Mouse (Mus musculus): Measurements from ENCODE around the gene Slc35b2. TPM values are rescaled to one million over a fixed set of nuclear protein-coding genes. Genes with fewer than 3 reads are reported as not detected.
A peak's percentile ranks its signal among the peaks of the same experiment; 100 is the strongest.

The Slc35b2 gene
- polyA plus RNA-seq, 1 experiment from 2014 or later: 110 TPM

DNA sequence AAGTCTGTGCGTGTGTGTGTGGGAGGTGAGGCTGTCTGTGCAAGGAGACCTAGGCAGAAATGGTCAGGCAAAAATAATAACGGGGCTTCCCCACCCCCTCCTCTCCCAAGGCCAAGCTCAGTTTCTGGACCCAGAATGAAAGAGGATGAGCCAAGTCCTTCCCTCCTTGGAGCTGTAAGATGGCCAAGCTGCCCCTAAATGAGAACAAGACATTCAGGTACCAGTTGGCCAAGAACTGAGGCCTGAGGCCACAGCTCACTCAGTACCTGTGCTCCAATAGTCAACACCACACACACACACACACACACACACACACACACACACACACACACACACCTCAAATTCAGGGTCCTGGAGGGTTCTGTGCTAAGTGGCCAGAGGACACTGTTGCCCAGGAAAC, 21.0 kb upstream of the Slc35b2 start:
- Histone ChIP-seq H3K4me1 (replicated peaks; ENCODE audit: control insufficient read depth, insufficient read depth, low read length) (peaks cover 9% of the 10 kb centered on the region), H3K9ac (ENCODE audit: low read depth, low read length) (no peak overlapping the region), H3K9me3 (ENCODE audit: control insufficient read depth, low read length) (no peaks in the 10 kb centered on the region), H3K27me3 (replicated peaks; ENCODE audit: control insufficient read depth, insufficient read depth, low read length) (peaks cover 99% of the 10 kb centered on the region), H3K4me2 (no peak overlapping the region), H3K27ac (ENCODE audit: low read depth, low read length) (no peak overlapping the region), H3K36me3 (ENCODE audit: control insufficient read depth, insufficient read depth, low read length) (no peaks in the 10 kb centered on the region), H3K4me3 (ENCODE audit: low read depth, low read length) (no peak overlapping the region)
- ATAC-seq (replicated peaks; ENCODE audit: low FRiP score) (no peak), DNase-seq (ENCODE audit: low spot score) (no peak)
- 61% methylated on average over 2 of the region's 2 CpGs for WGBS

- Histone ChIP-seq H3K27ac (ENCODE audit: low read depth, low read length) (no peak overlapping the region), H3K9me3 (ENCODE audit: control insufficient read depth, low read length) (no peaks in the 10 kb centered on the region), H3K9ac (ENCODE audit: low read depth, low read length) (no peak overlapping the region), H3K4me2 (no peak overlapping the region), H3K27me3 (replicated peaks; ENCODE audit: control insufficient read depth, insufficient read depth, low read length) (peaks cover 99% of the 10 kb centered on the region), H3K4me1 (replicated peaks; ENCODE audit: control insufficient read depth, insufficient read depth, low read length) (peaks cover 10% of the 10 kb centered on the region), H3K36me3 (ENCODE audit: control insufficient read depth, insufficient read depth, low read length) (no peaks in the 10 kb centered on the region), H3K4me3 (ENCODE audit: low read depth, low read length) (no peak overlapping the region)
- ATAC-seq (replicated peaks; ENCODE audit: low FRiP score): no peak
- WGBS: 7% methylated on average over 1 of the region's 1 CpGs
- no peak for DNase-seq (ENCODE audit: low spot score)
Measured at GRCm38 (mm10) chr17:45543115-45543514, 20.6 kb upstream of the Slc35b2 start.

DNA sequence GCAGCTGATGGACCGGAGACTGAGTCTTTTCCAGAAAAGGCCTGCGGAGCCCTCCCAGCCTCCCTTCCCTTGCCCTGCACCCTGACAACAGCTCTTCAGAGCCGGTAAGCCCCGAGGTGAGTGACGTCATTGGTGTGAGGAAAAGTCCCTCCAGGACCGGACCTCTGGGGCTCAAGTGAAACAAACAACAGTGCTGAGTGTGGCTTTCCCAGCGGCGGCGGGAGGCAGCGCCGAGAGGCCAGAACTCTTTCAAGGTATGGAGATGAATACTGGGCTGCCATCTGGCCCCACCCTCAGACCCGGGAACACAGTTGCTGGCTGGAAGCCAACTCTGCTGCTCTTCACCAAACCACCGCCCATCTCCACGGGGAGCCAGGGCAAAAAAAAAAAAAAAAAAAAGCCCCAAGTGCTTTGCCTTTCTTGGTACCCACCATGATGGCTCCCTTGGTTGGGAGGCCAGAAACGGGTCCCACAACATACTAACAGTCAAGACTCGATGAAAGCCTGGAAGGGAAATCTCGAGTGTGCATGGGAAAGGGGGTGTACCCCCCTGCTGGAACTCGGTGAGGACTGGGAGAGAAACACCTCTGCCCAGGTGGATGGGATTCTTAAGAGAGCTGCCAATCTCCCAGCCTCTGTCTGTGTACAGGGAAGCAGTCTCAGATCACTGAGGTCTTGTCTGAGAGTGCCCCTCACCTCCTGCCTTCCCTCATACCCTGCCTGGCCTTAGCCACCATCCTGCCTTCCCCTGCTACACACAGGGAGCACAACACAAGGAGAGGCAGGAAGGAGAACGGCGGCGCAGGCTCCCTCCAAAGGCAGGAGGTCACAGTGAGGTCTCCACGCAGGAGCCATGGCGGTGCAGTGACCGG, 19.4 kb upstream of the Slc35b2 start:
- ATAC-seq (replicated peaks; ENCODE audit: low FRiP score) (no peak), DNase-seq (ENCODE audit: low spot score) (no peak)
- Histone ChIP-seq H3K27ac (ENCODE audit: low read depth, low read length) (no peak overlapping the region), H3K9me3 (ENCODE audit: control insufficient read depth, low read length) (no peaks in the 10 kb centered on the region), H3K4me3 (ENCODE audit: low read depth, low read length) (peak overlapping the region; percentile 5; the same call in 1 of the 2 replicates), H3K36me3 (ENCODE audit: control insufficient read depth, insufficient read depth, low read length) (no peaks in the 10 kb centered on the region), H3K4me2 (no peak overlapping the region; the same call in 1 of the 2 replicates), H3K27me3 (replicated peaks; ENCODE audit: control insufficient read depth, insufficient read depth, low read length) (peaks cover 99% of the 10 kb centered on the region), H3K4me1 (replicated peaks; ENCODE audit: control insufficient read depth, insufficient read depth, low read length) (peaks cover 16% of the 10 kb centered on the region), H3K9ac (ENCODE audit: low read depth, low read length) (no peak overlapping the region)
- WGBS: 7% methylated on average over 24 of the region's 24 CpGs

DNA sequence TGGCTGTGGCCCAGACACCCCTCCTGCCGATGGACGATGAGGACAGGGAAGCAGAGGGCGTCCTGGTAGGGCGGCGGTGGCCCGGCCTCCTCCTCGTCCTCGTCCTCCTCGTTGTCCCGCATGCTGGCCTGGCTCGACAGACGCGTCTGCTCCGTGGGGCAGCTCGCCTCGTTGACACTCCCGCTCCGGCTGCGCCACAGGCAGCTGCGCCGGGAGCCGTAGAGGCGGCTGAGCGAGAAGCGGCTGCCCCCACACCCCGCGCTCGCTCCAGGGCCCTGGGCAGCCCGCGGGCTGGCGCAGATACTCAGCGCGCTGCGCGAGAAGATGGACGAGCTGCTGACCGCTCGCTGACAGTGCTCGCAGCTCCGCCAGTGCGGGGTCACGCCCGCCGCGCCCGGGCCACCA, 18.8 kb upstream of the Slc35b2 start:
- Histone ChIP-seq H3K4me1 (replicated peaks; ENCODE audit: control insufficient read depth, insufficient read depth, low read length) (peaks cover 17% of the 10 kb centered on the region), H3K4me3 (ENCODE audit: low read depth, low read length) (peak overlapping the region; percentile 31; the same call in 1 of the 2 replicates), H3K27ac (ENCODE audit: low read depth, low read length) (no peak overlapping the region), H3K4me2 (peak overlapping the region; percentile 54), H3K9ac (ENCODE audit: low read depth, low read length) (no peak overlapping the region), H3K27me3 (replicated peaks; ENCODE audit: control insufficient read depth, insufficient read depth, low read length) (peaks cover 99% of the 10 kb centered on the region), H3K36me3 (ENCODE audit: control insufficient read depth, insufficient read depth, low read length) (no peaks in the 10 kb centered on the region), H3K9me3 (ENCODE audit: control insufficient read depth, low read length) (no peaks in the 10 kb centered on the region)
- no peak for DNase-seq (ENCODE audit: low spot score)
- ATAC-seq (replicated peaks; ENCODE audit: low FRiP score): no peak
- 3% methylated on average over 41 of the region's 46 CpGs for WGBS

- Histone ChIP-seq H3K9me3 (ENCODE audit: control insufficient read depth, low read length) (no peaks in the 10 kb centered on the region), H3K27ac (ENCODE audit: low read depth, low read length) (no peak overlapping the region), H3K9ac (ENCODE audit: low read depth, low read length) (no peak overlapping the region), H3K4me1 (replicated peaks; ENCODE audit: control insufficient read depth, insufficient read depth, low read length) (peaks cover 17% of the 10 kb centered on the region), H3K4me3 (ENCODE audit: low read depth, low read length) (peak overlapping the region; percentile 31), H3K27me3 (replicated peaks; ENCODE audit: control insufficient read depth, insufficient read depth, low read length) (peaks cover 99% of the 10 kb centered on the region), H3K4me2 (peak overlapping the region; percentile 54), H3K36me3 (ENCODE audit: control insufficient read depth, insufficient read depth, low read length) (no peaks in the 10 kb centered on the region)
- 5% methylated on average over 74 of the region's 74 CpGs for WGBS
- DNase-seq (ENCODE audit: low spot score) (no peak), ATAC-seq (replicated peaks; ENCODE audit: low FRiP score) (no peak)
Measured at GRCm38 (mm10) chr17:45545278-45545961, 18.3 kb upstream of the Slc35b2 start.

- ATAC-seq (replicated peaks; ENCODE audit: low FRiP score) (no peak), DNase-seq (ENCODE audit: low spot score) (no peak)
- H3K36me3 ChIP-seq (ENCODE audit: control insufficient read depth, insufficient read depth, low read length): no peaks in the 10 kb centered on the region
- peaks cover 20% of the 10 kb centered on the region for H3K4me1 ChIP-seq (replicated peaks; ENCODE audit: control insufficient read depth, insufficient read depth, low read length)
- H3K27me3 ChIP-seq (replicated peaks; ENCODE audit: control insufficient read depth, insufficient read depth, low read length): peaks cover 97% of the 10 kb centered on the region
- H3K4me2 ChIP-seq: no peak overlapping the region
- no peaks in the 10 kb centered on the region for H3K9me3 ChIP-seq (ENCODE audit: control insufficient read depth, low read length)
- no peak overlapping the region for H3K9ac ChIP-seq (ENCODE audit: low read depth, low read length)
- no peak overlapping the region for H3K27ac ChIP-seq (ENCODE audit: low read depth, low read length)
- 59% methylated on average over 16 of the region's 16 CpGs for WGBS
- no peak overlapping the region for H3K4me3 ChIP-seq (ENCODE audit: low read depth, low read length)
Measured at GRCm38 (mm10) chr17:45546941-45547340, 16.7 kb upstream of the Slc35b2 start.

DNA sequence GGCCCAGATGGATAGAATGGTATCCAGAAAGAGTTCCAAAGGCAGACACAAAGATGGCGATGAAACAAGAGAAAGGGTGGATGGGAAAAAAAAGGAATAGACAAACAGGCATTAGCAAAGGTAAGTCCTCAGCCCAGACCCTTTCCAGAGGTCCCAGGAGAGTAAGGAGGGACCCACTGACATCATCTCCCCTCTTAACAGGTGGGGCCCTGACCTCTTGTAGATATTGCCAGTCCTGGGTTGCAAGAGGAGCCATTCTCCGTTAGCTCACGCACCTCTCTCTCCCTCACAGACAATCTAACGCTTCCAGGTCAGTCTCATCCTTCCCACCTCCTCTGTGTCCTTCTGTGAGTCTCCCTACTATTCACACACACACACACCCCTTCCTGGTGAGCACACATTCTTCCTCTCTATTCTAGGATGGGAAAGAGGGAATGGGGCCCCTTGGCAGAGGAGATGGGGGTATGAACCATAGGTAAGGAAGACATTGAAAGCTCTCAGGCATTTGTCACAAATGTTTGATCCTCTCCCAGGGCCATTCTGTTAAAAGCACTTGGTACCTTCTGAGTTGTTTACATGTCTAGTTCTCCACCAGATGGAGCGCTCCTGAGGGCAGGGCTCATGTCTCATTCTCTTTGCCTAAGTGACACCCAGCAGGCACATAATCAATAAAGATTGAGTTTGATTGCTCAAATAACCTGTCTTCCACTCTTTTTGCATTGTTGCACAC, 16.0 kb upstream of the Slc35b2 start:
- Histone ChIP-seq H3K4me1 (replicated peaks; ENCODE audit: control insufficient read depth, insufficient read depth, low read length) (peaks cover 22% of the 10 kb centered on the region), H3K9me3 (ENCODE audit: control insufficient read depth, low read length) (no peaks in the 10 kb centered on the region), H3K4me2 (no peak overlapping the region), H3K27ac (ENCODE audit: low read depth, low read length) (no peak overlapping the region), H3K9ac (ENCODE audit: low read depth, low read length) (no peak overlapping the region), H3K4me3 (ENCODE audit: low read depth, low read length) (no peak overlapping the region), H3K36me3 (ENCODE audit: control insufficient read depth, insufficient read depth, low read length) (no peaks in the 10 kb centered on the region), H3K27me3 (replicated peaks; ENCODE audit: control insufficient read depth, insufficient read depth, low read length) (peaks cover 92% of the 10 kb centered on the region)
- ATAC-seq (replicated peaks; ENCODE audit: low FRiP score): no peak
- DNase-seq (ENCODE audit: low spot score): no peak
- 58% methylated on average over 5 of the region's 5 CpGs for WGBS

DNA sequence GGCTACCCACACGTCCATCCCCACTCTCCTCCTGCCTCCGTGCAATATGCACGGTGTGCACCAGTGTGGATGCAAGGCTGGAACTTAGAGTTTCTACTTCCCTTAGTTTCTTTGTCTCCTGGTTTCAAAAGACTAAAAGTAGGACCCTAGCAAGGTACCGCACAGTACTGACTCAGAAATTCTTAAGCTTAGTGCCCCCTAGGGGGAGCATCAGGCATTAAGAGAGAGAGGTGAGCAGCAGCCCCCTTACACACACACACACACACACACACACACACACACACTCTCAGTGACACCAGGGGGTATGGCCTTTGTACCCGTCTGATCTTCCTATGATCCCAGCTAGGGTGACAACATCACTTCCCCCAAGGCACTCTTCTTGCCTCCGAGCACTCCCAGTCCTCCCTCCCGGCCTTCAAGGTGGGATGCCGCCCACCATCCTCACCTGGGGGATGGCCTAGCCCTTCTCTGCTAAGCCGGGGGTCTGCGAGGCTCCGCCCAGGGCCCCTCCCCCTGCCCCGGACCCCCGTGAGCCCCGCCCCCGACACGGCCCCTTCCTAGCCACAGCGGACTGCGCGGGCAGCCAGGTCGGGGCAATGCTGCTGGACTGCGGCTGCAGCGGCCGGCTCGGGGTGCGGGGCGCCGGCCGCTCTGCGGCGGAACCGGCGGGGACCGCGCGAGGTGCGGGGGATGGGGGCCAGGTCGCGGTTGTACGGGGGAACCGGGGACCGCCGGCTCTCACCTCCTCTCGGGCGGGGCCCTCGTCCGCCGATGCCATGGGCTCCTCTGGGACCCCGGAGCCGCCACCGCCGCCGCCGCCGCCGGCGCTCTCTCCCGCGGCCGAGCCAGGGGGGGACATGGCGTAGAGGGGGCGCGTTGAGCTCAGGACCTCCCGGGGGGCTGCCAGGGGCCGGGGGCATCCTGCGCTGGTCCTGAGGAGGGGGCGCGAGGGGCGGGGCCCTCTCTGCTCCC, 14.8 kb upstream of the Slc35b2 start:
- DNase-seq (ENCODE audit: low spot score) (no peak), ATAC-seq (replicated peaks; ENCODE audit: low FRiP score) (no peak)
- peaks cover 80% of the 10 kb centered on the region for H3K27me3 ChIP-seq (replicated peaks; ENCODE audit: control insufficient read depth, insufficient read depth, low read length)
- H3K9me3 ChIP-seq (ENCODE audit: control insufficient read depth, low read length): no peaks in the 10 kb centered on the region
- 3% methylated on average over 53 of the region's 68 CpGs for WGBS
- H3K27ac ChIP-seq (ENCODE audit: low read depth, low read length): no peak overlapping the region
- peaks cover 22% of the 10 kb centered on the region for H3K4me1 ChIP-seq (replicated peaks; ENCODE audit: control insufficient read depth, insufficient read depth, low read length)
- peak overlapping the region; percentile 57 for H3K9ac ChIP-seq (ENCODE audit: low read depth, low read length)
- H3K36me3 ChIP-seq (ENCODE audit: control insufficient read depth, insufficient read depth, low read length): no peaks in the 10 kb centered on the region
- H3K4me2 ChIP-seq: peak overlapping the region; percentile 92
- peak overlapping the region; percentile 65 for H3K4me3 ChIP-seq (ENCODE audit: low read depth, low read length)

Measured in liver, embryonic 11.5 days (tissue).